Mouse (Mus musculus): Measurements from ENCODE around the gene Anln. TPM values are rescaled to one million over a fixed set of nuclear protein-coding genes. Genes with fewer than 3 reads are reported as not detected.
A peak's percentile ranks its signal among the peaks of the same experiment; 100 is the strongest.
"Not testable (repeated sequence)": the region's sequence is repeated elsewhere in the genome, so short reads cannot be mapped to it uniquely, and the experiment has no call there.

The Anln gene
- polyA plus RNA-seq, 1 experiment from 2014 or later = 4.5 TPM

DNA sequence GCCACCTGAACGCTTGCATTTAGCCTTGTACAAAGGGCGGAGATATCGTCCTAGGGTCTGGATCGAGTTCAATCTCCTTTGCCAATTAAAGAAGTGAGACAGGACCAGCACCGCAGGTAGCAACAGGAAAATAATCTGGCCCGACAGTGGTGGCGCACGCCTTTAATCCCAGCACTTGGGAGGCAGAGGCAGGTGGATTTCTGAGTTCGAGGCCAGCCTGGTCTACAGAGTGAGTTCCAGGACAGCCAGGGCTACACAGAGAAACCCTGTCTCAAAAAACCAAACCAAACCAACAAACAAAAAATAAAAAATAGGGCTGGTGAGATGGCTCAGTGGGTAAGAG lies 81.1 kb downstream of the Anln start:
- H3K4me1 ChIP-seq; H3K27me3 ChIP-seq (replicated peaks); H3K9me3 ChIP-seq; ATAC-seq (replicated peaks): not testable (repeated sequence)
- Histone ChIP-seq H3K4me3 (peak overlapping the region; percentile 88), H3K9ac (0 out of 2 replicates have a peak overlapping the region, but pooled peaks have one; percentile 6), H3K36me3 (replicated peaks) (peaks cover 22% of the 10 kb centered on the region), H3K4me2 (peak overlapping the region; percentile 73), H3K27ac (peak overlapping the region; percentile 93)
- WGBS = 12% methylated on average over 9 of the region's 9 CpGs

DNA sequence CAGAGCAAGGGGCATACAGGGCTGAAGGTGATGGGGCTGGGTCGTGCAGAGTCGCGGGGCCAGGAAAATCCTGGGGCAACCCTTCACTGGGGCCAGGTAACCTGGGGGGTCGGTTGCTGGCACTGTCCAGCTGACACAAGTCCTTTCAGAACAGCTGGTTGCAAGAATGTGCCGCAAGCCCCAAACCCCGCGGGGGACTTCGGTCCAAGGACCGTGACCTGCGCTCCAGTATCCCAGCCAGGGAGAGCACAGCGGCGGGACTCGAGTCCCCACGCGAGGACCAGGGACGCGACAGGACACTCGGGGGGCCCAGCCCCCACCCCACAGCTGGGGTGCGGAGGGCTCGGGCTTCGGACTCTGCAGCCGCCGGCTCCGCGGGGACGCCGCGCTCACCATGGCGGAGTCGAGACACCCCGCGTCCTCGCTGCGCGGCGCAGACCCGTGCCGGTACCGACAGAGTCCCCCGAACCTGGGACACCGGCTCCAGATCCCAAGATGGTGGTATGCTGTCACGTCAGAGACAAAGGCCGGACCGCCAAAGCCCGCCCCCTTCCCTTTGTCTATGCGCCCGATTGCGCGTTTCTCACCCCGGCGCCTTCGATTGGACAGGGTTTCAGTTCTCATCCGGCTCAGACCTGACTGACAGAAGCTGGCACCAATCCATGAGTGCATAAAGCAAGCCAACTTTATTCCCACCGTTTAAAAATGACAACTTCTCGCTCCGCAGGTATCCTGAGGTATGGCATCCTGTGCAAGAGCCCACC lies 81.7 kb downstream of the Anln start, which contains the start of gene Zfp810:
TSS of gene Zfp810 (minus strand) at position 493 of the 764 bp plus-strand sequence.
- Histone ChIP-seq H3K27ac (peak within 1 kb of the TSS; percentile 93), H3K9ac (peak within 1 kb of the TSS; percentile 99), H3K27me3 (replicated peaks) (no peaks in the 10 kb centered on the region), H3K9me3 (peaks cover 3% of the 10 kb centered on the region; the same call in 1 of the 2 replicates), H3K4me1 (peaks cover 10% of the 10 kb centered on the region), H3K4me2 (peak within 1 kb of the TSS; percentile 73), H3K4me3 (peak within 1 kb of the TSS; percentile 88), H3K36me3 (replicated peaks) (peaks cover 22% of the 10 kb centered on the region)
- ATAC-seq (replicated peaks) = peak; percentile 100
- under 1% methylated on average over 56 of the region's 56 CpGs for WGBS

DNA sequence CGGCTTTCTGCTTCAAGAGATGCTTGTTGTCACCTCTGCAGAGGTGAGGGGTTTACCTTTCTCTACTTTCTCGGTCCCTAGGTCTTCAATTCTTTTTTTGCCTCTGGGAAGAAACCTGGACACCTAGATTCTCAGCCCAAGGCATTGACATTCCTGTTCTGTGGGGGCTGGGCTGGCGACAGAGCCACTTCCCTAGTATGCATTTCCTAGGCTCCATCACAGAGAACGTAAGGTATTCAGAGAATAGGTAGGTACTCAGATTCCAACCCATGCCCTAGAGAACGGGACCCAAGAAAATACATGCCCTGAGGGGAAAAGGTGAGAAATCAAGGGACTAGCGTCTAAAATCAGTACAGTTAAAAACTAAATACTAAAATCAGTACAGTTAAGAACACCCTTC lies 82.3 kb downstream of the Anln start:
- Histone ChIP-seq H3K4me1 (peaks cover 10% of the 10 kb centered on the region), H3K36me3 (replicated peaks) (peaks cover 27% of the 10 kb centered on the region), H3K9ac (peak overlapping the region; percentile 99), H3K9me3 (peaks cover 3% of the 10 kb centered on the region; the same call in 1 of the 2 replicates), H3K27me3 (replicated peaks) (no peaks in the 10 kb centered on the region), H3K4me2 (peak overlapping the region; percentile 73), H3K27ac (peak overlapping the region; percentile 93), H3K4me3 (peak overlapping the region; percentile 88)
- peak; percentile 59 for ATAC-seq (replicated peaks)
- 16% methylated on average over 6 of the region's 6 CpGs for WGBS

GRCm38 (mm10) chr9:22302199-22302598 lies 86.8 kb downstream of the Anln start:
- no peak for ATAC-seq (replicated peaks)
- WGBS = 97% methylated on average over 1 of the region's 1 CpGs
- peaks cover 57% of the 10 kb centered on the region for H3K36me3 ChIP-seq (replicated peaks)
- no peaks in the 10 kb centered on the region for H3K27me3 ChIP-seq (replicated peaks)
- peaks cover 3% of the 10 kb centered on the region; the same call in 1 of the 2 replicates for H3K9me3 ChIP-seq
- H3K4me2 ChIP-seq = no peak overlapping the region
- H3K4me3 ChIP-seq = no peak overlapping the region
- peaks cover 10% of the 10 kb centered on the region for H3K4me1 ChIP-seq
- no peak overlapping the region for H3K27ac ChIP-seq
- no peak overlapping the region for H3K9ac ChIP-seq

Other genes with a start within 250 kb of the Anln start
- 84.2 and 85.7 TPM in 2 replicates for gene Pigyl, start 232.3 kb downstream of the Anln start, polyA plus RNA-seq (2015; fragmentation: Nextera tagmentation; extraction: Ambion mirVana)
- gene Zfp872, start 201.1 kb downstream of the Anln start, polyA plus RNA-seq (2015; fragmentation: Nextera tagmentation; extraction: Ambion mirVana) = 0.41 and 0.48 TPM in 2 replicates
- 10.3 and 11.4 TPM in 2 replicates for gene Zfp809, start 163.5 kb downstream of the Anln start, polyA plus RNA-seq (2015; fragmentation: Nextera tagmentation; extraction: Ambion mirVana)
- 11.4 and 13.2 TPM in 2 replicates for gene Zfp599, start 129.3 kb downstream of the Anln start, polyA plus RNA-seq (2015; fragmentation: Nextera tagmentation; extraction: Ambion mirVana)
- gene Zfp810, start 81.5 kb downstream of the Anln start, polyA plus RNA-seq (2015; fragmentation: Nextera tagmentation; extraction: Ambion mirVana) = 32.4 and 39.2 TPM in 2 replicates
- gene 9530077C05Rik, start 22.3 kb upstream of the Anln start, polyA plus RNA-seq (2015; fragmentation: Nextera tagmentation; extraction: Ambion mirVana) = 15.9 and 16.6 TPM in 2 replicates
- not detected in 2 replicates for gene Gm17545, start 65.1 kb upstream of the Anln start, polyA plus RNA-seq (2015; fragmentation: Nextera tagmentation; extraction: Ambion mirVana)
- gene Rp9, start 80.6 kb upstream of the Anln start, polyA plus RNA-seq (2015; fragmentation: Nextera tagmentation; extraction: Ambion mirVana) = 70.9 TPM in 2 replicates
- gene Bbs9, start 86.5 kb upstream of the Anln start, polyA plus RNA-seq (2015; fragmentation: Nextera tagmentation; extraction: Ambion mirVana) = 24.9 and 25.0 TPM in 2 replicates

Measured in midbrain, embryonic 15.5 days (tissue).